Mouse (Mus musculus) cerebellum, adult 2 months (tissue): ENCODE results near the gene Stil. TPM values are rescaled to one million over a fixed set of nuclear protein-coding genes. Genes with fewer than 3 reads are reported as not detected.

Experiments
- DNase-seq, 2 experiments: peaks; one replicate each; pipeline ENCODE4 v3.0.0; 2021
- H3K27ac ChIP-seq: fragments of 200-500 bp; 2 replicates; pipeline ENCODE4 v1.5.1; 2012; ENCODE audit warnings: low read length, control low read depth, inconsistent platforms; ENCODE audit not compliant: insufficient read depth
- H3K27me3 ChIP-seq: fragments of 200-500 bp; 2 replicates; pipeline ENCODE4 v1.6.1; 2012; ENCODE audit warnings: inconsistent platforms, mild to moderate bottlenecking, low read length, moderate library complexity; ENCODE audit not compliant: control insufficient read depth, insufficient read depth
- H3K4me1 ChIP-seq: fragments of 200-500 bp; 2 replicates; pipeline ENCODE4 v1.6.1; 2011; ENCODE audit warnings: low read length; ENCODE audit not compliant: control insufficient read depth, insufficient read depth
- H3K4me3 ChIP-seq: fragments of 200-500 bp; replicated peaks from 2 replicates; pipeline ENCODE3; 2011; ENCODE audit warnings: mild to moderate bottlenecking, low read depth, low read length, control low read depth; ENCODE audit not compliant: insufficient read depth
- CTCF ChIP-seq: fragments of 200-500 bp; IDR thresholded peaks from 2 replicates; pipeline ENCODE4 v1.5.1; 2011; ENCODE audit warnings: low read depth, mild to moderate bottlenecking, control low read depth, low read length, moderate library complexity, borderline replicate concordance; ENCODE audit not compliant: insufficient read depth
- POLR2A ChIP-seq: fragments of 200-500 bp; IDR thresholded peaks from 2 replicates; pipeline ENCODE4 v1.6.1; 2011; ENCODE audit warnings: low read length, control low read depth, borderline replicate concordance; ENCODE audit not compliant: insufficient read depth
- WGBS: fragments of 180-500 bp; shearing (Covaris S2); methylation state at CpG from one replicate; pipeline ENCODE4 v1.1.7; 2018; 5-methylcytosine and 5-hydroxymethylcytosine counted together
- polyA plus RNA-seq: library from polyadenylated mRNA; depleted of rRNA; stranded (reverse); fragments of >200 nt; gene quantifications from 2 replicates; pipeline ENCODE4 v1.2.3, GENCODE M21; 2012

Gene Stil
- polyA plus RNA-seq, 1 experiment, result 1.3 TPM

GRCm38 (mm10) chr4:115014276-115014675, 14.3 kb downstream of the Stil start:
- DNase-seq, result no peak
- no peaks in the 10 kb centered on the region for H3K27me3 ChIP-seq
- H3K4me3 ChIP-seq, result no peak overlapping the region
- TF ChIP-seq POLR2A (no peak), CTCF (no peak)
- H3K4me1 ChIP-seq, result no peaks in the 10 kb centered on the region
- no peak overlapping the region for H3K27ac ChIP-seq
- 93% methylated on average over 3 of the region's 3 CpGs for WGBS

DNA sequence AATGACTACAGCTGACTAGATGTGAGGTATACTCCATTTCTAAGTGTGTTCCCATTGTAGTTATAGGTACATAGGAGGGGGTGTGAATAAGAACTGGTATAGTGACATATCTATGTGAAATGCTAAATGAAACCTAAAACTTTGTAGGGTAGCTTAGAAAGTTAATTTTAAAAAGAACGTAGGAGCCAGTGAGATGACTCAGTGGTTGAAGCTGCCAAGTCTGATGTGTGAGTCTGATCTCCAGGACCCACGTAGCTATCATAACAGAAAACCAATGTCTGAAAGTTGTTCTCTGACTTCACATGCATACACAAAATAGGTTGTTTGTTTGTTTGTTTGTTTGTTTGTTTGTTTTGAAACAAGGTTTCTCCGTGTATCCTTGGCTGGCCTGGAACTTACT, 20.0 kb downstream of the Stil start:
- TF ChIP-seq CTCF, result no peak
- no peaks in the 10 kb centered on the region for H3K4me1 ChIP-seq
- no peak overlapping the region for H3K4me3 ChIP-seq
- WGBS, result 92% methylated on average over 3 of the region's 3 CpGs
- no peak overlapping the region for H3K27ac ChIP-seq
- no peak for DNase-seq
- H3K27me3 ChIP-seq, result no peaks in the 10 kb centered on the region

GRCm38 (mm10) chr4:115035043-115035442, 35.1 kb downstream of the Stil start:
- WGBS, result 80% methylated on average over 6 of the region's 6 CpGs
- H3K27me3 ChIP-seq, result no peaks in the 10 kb centered on the region
- H3K4me1 ChIP-seq, result no peaks in the 10 kb centered on the region
- DNase-seq, result no peak
- no peak overlapping the region for H3K4me3 ChIP-seq
- H3K27ac ChIP-seq, result no peak overlapping the region
- TF ChIP-seq CTCF, result no peak
- TF ChIP-seq POLR2A, result no peak

DNA sequence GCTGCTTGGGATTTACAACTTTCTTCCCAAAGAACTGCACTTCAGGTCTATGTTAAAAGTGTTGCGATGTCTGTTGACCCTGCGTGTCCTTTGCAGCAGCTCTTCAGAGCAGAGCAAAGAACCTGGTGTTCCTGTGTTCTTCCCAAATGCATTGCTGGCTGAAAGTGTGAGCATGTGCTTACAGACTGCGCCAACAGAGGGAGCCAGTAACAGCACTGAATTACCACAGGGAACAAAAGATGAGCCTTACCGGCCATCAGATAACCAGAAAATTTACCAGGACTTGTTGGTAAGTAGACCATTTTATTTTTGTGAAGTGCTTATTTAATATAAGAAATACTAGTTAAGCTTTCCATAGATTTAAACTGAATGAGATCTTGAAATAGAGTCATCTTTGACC, 38.3 kb downstream of the Stil start:
- TF ChIP-seq CTCF (peak; percentile 45; the same call in 1 of the 2 replicates), POLR2A (no peak)
- DNase-seq, result peak; percentile 9 to 12

GRCm38 (mm10) chr4:115045621-115046020, 45.7 kb downstream of the Stil start:
- Histone ChIP-seq H3K27me3 (no peaks in the 10 kb centered on the region), H3K27ac (no peak overlapping the region), H3K4me1 (no peaks in the 10 kb centered on the region), H3K4me3 (no peak overlapping the region)
- TF ChIP-seq POLR2A, result no peak
- TF ChIP-seq CTCF, result no peak
- no peak for DNase-seq
- 73% methylated on average over 3 of the region's 3 CpGs for WGBS

More for the DNA sequence above, 38.3 kb downstream of the Stil start:
- Histone ChIP-seq H3K4me1 (no peaks in the 10 kb centered on the region), H3K27me3 (no peaks in the 10 kb centered on the region), H3K27ac (no peak overlapping the region), H3K4me3 (no peak overlapping the region)
- WGBS, result 38% methylated on average over 4 of the region's 4 CpGs

DNA sequence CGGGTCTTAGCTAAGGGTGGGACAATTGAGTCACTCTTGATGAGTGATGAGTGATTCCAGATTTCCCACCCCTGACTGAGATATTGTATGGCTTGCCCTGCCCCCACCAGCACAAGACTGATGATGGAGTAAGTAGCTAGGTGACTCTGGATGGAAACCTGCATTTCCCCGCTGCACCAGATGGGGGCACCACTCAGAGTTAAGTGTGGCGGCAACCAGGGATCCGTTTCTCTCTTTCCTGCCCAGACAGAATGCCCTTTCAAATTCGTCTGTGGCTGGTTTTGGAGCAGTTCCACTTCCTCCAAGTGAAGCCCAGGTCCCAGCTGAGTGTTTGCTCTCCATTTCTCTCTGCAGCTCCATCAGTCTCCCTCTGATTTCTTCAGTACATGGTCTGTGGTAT, 47.8 kb downstream of the Stil start:
- TF ChIP-seq POLR2A (no peak), CTCF (no peak)
- Histone ChIP-seq H3K27me3 (peaks cover 3% of the 10 kb centered on the region), H3K4me1 (no peaks in the 10 kb centered on the region), H3K4me3 (no peak overlapping the region), H3K27ac (no peak overlapping the region)
- WGBS, result 6% methylated on average over 5 of the region's 5 CpGs
- peak in 1 of 2 experiments; percentile 12 for DNase-seq

DNA sequence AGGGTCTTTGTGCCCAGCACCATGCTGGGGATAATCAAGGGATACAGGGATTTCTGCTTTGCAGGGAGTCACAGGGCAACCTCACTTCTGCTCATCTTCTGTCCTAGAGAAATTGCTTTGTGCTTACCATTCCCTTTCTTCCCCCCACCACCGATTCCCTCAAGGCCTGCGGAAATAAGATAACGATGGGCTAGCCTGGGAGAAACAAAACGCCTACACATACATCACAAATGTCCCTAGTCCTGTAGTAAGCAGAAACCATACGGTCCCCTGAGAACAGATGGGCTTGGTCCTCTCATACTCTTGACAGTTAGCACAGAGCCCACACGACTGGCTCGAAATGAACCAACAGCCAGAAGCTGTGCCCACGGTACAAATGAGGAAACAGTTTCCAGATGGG, 48.2 kb downstream of the Stil start:
- Histone ChIP-seq H3K4me1 (no peaks in the 10 kb centered on the region), H3K27me3 (peaks cover 5% of the 10 kb centered on the region), H3K27ac (no peak overlapping the region), H3K4me3 (no peak overlapping the region)
- WGBS, result 68% methylated on average over 8 of the region's 8 CpGs
- no peak for DNase-seq
- TF ChIP-seq CTCF, result no peak
- no peak for TF ChIP-seq POLR2A

DNA sequence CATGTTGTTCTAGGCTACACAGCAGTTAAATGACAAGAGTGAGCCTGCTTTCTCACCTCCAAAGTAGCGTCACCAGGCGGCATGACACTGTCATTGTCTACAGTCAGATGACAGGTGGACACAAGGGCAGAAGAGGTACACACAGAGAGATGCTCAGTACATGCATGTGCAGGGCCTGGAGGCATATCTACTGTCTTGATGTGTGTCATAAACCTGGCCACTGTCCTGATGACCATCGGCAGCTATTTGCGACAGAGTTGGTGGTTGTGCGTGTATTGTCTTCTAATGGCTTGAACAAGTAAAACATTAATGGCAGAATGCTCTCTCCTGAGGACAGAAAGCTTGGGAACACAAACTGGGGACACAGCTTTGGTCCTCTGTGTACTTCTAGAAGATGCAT, 51.3 kb downstream of the Stil start:
- no peak overlapping the region for H3K4me3 ChIP-seq
- no peak for TF ChIP-seq POLR2A
- TF ChIP-seq CTCF, result no peak
- no peaks in the 10 kb centered on the region for H3K4me1 ChIP-seq
- no peak for DNase-seq
- H3K27ac ChIP-seq, result no peak overlapping the region
- 80% methylated on average over 5 of the region's 5 CpGs for WGBS
- H3K27me3 ChIP-seq, result peaks cover 8% of the 10 kb centered on the region
